Mouse (Mus musculus): ENCODE results near the gene Svop. TPM values are rescaled to one million over a fixed set of nuclear protein-coding genes. Genes with fewer than 3 reads are reported as not detected.
A peak's percentile ranks its signal among the peaks of the same experiment; 100 is the strongest.

Svop gene
- total RNA-seq, 2 experiments from 2014 or later, result 170 to 182 TPM

- DNase-seq (ENCODE audit: low spot score in 2 of 2), result peak in 1 of 2 experiments; percentile 27
- H3K27ac ChIP-seq, result peak overlapping the region; percentile 74
- no peak for TF ChIP-seq CTCF (conservative IDR thresholded peaks at IDR 0.05)
- H3K4me3 ChIP-seq, result no peak overlapping the region
Measured at GRCm38 (mm10) chr5:114057129-114057731, 34.1 kb downstream of the Svop start.

DNA sequence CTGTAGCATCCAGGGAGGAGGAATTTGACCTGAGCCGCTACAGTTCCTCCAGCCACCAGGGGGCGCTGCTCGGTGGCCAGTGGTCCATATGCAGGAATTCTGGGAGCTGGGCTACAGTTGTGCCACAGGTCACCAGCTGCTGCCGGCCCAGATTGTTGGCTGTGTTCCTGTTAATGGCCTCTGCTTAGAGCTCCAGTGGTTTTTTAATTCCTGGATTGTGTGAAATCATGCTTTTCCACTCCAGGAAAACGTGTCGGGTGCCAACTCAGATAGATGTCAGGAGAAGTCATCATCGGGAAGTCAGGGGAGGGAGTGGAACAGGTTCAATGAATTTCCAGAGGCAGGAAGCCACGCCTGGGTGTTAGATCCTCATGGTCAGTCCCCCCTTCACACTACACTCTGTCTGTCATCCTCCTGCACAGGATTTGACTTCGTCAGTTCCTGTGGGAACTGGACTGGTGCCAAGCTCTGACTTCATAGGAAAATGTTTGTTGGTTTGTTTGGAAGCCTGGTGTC, 39.1 kb downstream of the Svop start:
- TF ChIP-seq CTCF (conservative IDR thresholded peaks at IDR 0.05), result peak; percentile 95
- DNase-seq (ENCODE audit: low spot score in 2 of 2), result peak in 1 of 2 experiments; percentile 61
- H3K27ac ChIP-seq, result 0 out of 2 replicates have a peak overlapping the region, but pooled peaks have one; percentile 10
- H3K4me3 ChIP-seq, result no peak overlapping the region

DNA sequence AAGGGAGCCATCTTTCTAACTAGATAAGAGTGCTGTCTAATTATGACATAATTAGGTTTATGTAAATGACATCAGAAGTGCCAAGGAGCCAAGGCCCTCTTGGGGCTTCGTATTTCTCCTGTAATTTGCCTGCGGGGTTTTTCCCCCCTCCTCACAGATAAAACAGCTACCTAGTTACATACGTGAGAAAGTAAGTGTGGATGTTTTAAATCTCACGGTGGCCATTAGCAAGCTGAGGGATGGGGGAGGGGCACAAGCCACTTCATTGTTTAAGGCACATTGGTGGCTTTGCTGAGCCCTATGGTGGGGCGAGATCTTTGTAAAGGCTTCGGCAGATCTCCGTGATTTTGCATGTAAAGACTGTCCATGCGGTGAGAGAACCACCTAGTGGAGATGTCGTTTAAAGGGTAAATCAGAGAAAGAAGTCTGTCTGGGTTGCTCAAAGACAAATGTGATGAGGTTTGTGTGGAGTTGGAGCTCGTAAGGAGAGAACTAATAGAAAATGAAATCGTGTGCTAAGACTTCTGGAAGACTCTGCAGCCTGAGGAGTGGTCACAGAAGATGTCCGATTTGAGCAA, 42.5 kb downstream of the Svop start:
- TF ChIP-seq CTCF (conservative IDR thresholded peaks at IDR 0.05), result peak; percentile 33
- no peak overlapping the region for H3K4me3 ChIP-seq
- DNase-seq (ENCODE audit: low spot score in 2 of 2), result no peak

DNA sequence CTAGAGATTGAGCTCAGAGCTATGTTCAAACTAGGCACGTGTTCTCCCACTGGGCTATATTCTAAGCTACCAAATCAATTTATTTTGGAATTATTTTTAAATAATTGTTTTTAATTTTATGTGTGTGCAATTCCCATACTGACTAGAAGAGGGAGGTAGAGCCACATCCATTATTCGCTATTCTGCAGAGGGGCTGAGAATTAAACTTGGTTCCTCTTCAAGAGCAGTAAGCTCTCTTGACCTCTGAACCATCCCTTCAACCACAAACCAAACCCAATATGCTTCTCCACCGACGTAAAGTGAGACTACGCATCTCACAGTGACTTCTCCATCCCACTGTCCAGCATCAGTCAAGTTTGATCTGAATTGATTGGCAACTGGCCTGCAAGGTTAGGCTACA, 44.2 kb downstream of the Svop start:
- H3K4me3 ChIP-seq, result no peak overlapping the region
- TF ChIP-seq CTCF (conservative IDR thresholded peaks at IDR 0.05), result peak; percentile 70
- no peak for DNase-seq (ENCODE audit: low spot score in 2 of 2)
- no peak overlapping the region for H3K27ac ChIP-seq

More for the DNA sequence above, 42.5 kb downstream of the Svop start:
- no peak overlapping the region for H3K27ac ChIP-seq

GRCm38 (mm10) chr5:114046604-114047003, 44.8 kb downstream of the Svop start:
- TF ChIP-seq CTCF (conservative IDR thresholded peaks at IDR 0.05), result no peak
- DNase-seq (ENCODE audit: low spot score in 2 of 2), result no peak
- Histone ChIP-seq H3K27ac (no peak overlapping the region), H3K4me3 (no peak overlapping the region)

DNA sequence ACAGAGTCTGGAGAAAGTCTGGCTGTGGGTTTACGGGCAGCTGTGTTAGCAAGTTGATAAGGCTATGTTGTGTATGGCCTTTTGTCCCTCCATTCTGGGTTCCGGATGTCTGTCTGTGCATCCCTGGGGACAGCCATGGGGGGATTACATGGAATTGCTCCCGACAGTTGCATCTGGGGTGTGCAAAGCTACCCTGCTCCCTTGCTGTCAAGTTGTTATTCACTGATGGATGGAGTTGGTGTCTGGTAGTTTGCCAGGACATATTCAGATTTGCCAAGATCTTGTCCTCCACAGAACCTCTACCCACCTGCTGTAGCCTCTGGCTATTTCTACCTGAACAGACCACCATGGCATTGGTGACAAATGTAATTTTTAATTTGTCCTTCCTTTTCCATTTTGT, 45.2 kb downstream of the Svop start:
- TF ChIP-seq CTCF (conservative IDR thresholded peaks at IDR 0.05), result no peak
- no peak overlapping the region for H3K4me3 ChIP-seq
- no peak for DNase-seq (ENCODE audit: low spot score in 2 of 2)
- no peak overlapping the region for H3K27ac ChIP-seq

- no peak overlapping the region for H3K4me3 ChIP-seq
- H3K27ac ChIP-seq, result no peak overlapping the region
- TF ChIP-seq CTCF (conservative IDR thresholded peaks at IDR 0.05), result peak; percentile 69
- DNase-seq (ENCODE audit: low spot score in 2 of 2), result no peak
Measured at GRCm38 (mm10) chr5:114045134-114045533, 46.2 kb downstream of the Svop start.

DNA sequence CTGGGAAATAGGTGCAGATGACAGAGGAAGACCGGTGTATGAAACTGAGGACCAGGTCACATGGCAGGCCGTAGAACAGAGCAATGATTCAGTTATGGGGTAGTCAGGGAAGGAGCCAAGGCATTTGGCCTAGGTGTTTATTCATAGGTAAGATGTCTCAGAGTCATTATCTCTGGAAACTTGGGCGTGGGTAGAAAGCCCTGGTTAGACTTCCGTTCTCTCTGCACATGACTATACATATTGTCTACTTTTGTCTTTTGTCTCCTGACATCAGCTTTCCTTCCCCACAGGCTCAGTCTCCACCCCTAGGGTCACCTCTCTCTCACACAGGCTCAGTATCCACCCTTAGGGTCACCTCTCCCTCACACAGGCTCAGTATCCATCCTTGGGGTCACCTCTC, 47.6 kb downstream of the Svop start:
- TF ChIP-seq CTCF (conservative IDR thresholded peaks at IDR 0.05), result no peak
- no peak for DNase-seq (ENCODE audit: low spot score in 2 of 2)
- Histone ChIP-seq H3K4me3 (no peak overlapping the region), H3K27ac (no peak overlapping the region)

GRCm38 (mm10) chr5:114041327-114041930, 49.9 kb downstream of the Svop start:
- Histone ChIP-seq H3K4me3 (no peak overlapping the region), H3K27ac (no peak overlapping the region)
- DNase-seq (ENCODE audit: low spot score in 2 of 2), result no peak
- TF ChIP-seq CTCF (conservative IDR thresholded peaks at IDR 0.05), result 0 out of 2 replicates have a peak, but pooled peaks have one; percentile 14

GRCm38 (mm10) chr5:114040911-114041310, 50.5 kb downstream of the Svop start:
- no peak overlapping the region for H3K4me3 ChIP-seq
- no peak for TF ChIP-seq CTCF (conservative IDR thresholded peaks at IDR 0.05)
- no peak for DNase-seq (ENCODE audit: low spot score in 2 of 2)

DNA sequence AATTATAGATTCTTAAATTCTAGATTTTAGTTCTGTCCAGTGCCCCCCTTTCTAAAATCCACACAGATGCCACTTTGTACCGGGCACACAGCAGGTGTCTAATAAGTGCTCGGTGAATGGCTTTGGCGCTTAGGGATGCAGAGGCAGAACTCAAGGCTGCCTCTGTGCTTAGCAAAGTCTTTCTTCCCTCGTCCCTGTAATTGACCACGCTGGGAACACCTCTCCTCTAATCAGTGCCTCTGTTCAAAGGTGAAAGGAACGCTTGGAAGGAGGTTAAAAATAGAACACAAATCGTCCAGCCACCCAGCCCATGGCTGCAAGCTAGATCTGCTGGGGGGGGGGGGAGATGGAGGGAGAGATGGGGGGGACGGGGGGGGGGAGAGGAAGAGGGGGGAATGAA, 50.9 kb downstream of the Svop start:
- DNase-seq (ENCODE audit: low spot score in 2 of 2), result no peak
- Histone ChIP-seq H3K27ac (no peak overlapping the region), H3K4me3 (no peak overlapping the region)
- TF ChIP-seq CTCF (conservative IDR thresholded peaks at IDR 0.05), result no peak

More at GRCm38 (mm10) chr5:114040911-114041310, 50.5 kb downstream of the Svop start:
- H3K27ac ChIP-seq, result no peak overlapping the region

DNA sequence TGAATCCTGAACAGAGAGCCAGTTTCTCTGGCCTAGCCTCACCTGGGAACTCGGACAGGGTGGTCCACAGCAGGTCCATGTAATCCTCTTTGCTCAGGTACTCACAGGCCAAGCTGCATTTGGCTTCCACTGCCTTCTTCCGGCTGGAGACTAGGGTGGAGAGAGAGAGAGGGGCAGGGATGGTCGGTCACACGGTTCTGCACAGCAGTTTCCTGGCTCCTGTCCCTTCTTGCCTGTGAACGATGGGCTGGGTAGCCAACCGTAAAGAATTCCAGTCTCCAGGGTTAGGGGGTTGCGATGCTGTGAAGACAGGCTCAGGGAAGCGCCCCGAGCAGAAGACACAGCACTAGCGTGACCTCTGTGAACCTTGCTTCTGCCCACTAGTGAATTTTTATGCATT, 56.3 kb downstream of the Svop start:
- no peak for DNase-seq (ENCODE audit: low spot score in 2 of 2)
- no peak overlapping the region for H3K27ac ChIP-seq

DNA sequence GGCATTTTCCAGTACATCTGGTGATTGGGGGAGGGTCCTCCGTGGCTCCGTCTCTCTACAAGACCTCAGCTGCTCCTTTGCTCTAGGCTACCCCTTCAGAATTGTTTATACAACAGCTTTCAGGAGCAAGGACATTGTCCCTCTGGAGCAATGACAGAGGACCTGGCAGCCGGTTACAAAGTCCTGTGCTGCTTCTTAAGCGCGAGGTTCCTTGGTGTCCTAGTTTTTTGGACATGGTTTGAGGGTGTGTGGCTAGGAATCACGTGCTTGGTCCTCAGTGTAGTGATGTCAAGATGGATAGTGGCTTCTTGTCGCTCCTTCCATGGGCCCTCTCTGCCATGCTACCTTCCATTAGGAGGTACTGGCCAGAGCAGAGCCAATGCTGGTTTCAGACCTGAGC, 57.0 kb downstream of the Svop start:
- no peak for DNase-seq (ENCODE audit: low spot score in 2 of 2)
- Histone ChIP-seq H3K27ac (no peak overlapping the region), H3K4me3 (no peak overlapping the region)
- TF ChIP-seq CTCF (conservative IDR thresholded peaks at IDR 0.05), result no peak

More for the DNA sequence above, 56.3 kb downstream of the Svop start:
- no peak overlapping the region for H3K4me3 ChIP-seq
- TF ChIP-seq CTCF (conservative IDR thresholded peaks at IDR 0.05), result no peak
